Mouse (Mus musculus) liver, embryonic 11.5 days (tissue): ENCODE results near the gene Sec16a. TPM values are rescaled to one million over a fixed set of nuclear protein-coding genes. Genes with fewer than 3 reads are reported as not detected.
"Not testable (repeated sequence)": the region's sequence is repeated elsewhere in the genome, so short reads cannot be mapped to it uniquely, and the experiment has no call there.

ENCODE experiments used
- ATAC-seq: fragments of 200-750 bp; cut with Nextera tagmentation; replicated peaks from 2 replicates; pipeline ENCODE4 v1.8.0; 2017; ENCODE audit warnings: moderate number of reproducible peaks, mild to moderate bottlenecking, moderate TSS enrichment, moderate library complexity; ENCODE audit not compliant: low FRiP score
- DNase-seq: peaks from one replicate; pipeline ENCODE4 v3.0.0-alpha.2; 2017; ENCODE audit warnings: low spot score
- H3K27ac ChIP-seq: fragments of 300-500 bp; sonication (generic); 2 replicates; pipeline ENCODE4 v1.5.1; 2014; ENCODE audit warnings: mild to moderate bottlenecking, low read depth, low read length, control low read depth
- H3K27me3 ChIP-seq: fragments of 300-500 bp; sonication (generic); replicated peaks from 2 replicates; pipeline ENCODE4 v1.6.1; 2014; ENCODE audit warnings: low read length, mixed read lengths; ENCODE audit not compliant: control insufficient read depth, insufficient read depth
- H3K36me3 ChIP-seq: fragments of 300-500 bp; sonication (generic); 2 replicates; pipeline ENCODE4 v1.6.1; 2014; ENCODE audit warnings: mild to moderate bottlenecking, low read length, moderate library complexity, mixed read lengths; ENCODE audit not compliant: control insufficient read depth, insufficient read depth
- H3K4me1 ChIP-seq: fragments of 300-500 bp; sonication (generic); replicated peaks from 2 replicates; pipeline ENCODE4 v1.6.1; 2014; ENCODE audit warnings: low read length, mixed read lengths; ENCODE audit not compliant: control insufficient read depth, insufficient read depth
- H3K4me2 ChIP-seq: fragments of 300-500 bp; sonication (generic); 2 replicates; pipeline ENCODE4 v1.6.1; 2014; ENCODE audit warnings: mild to moderate bottlenecking, control low read depth, moderate library complexity
- H3K4me3 ChIP-seq: fragments of 300-500 bp; sonication (generic); 2 replicates; pipeline ENCODE4 v1.5.1; 2014; ENCODE audit warnings: low read depth, low read length, control low read depth
- H3K9ac ChIP-seq: fragments of 300-500 bp; sonication (generic); 2 replicates; pipeline ENCODE4 v1.6.1; 2014; ENCODE audit warnings: low read depth, low read length, control low read depth
- H3K9me3 ChIP-seq: fragments of 300-500 bp; sonication (generic); 2 replicates; pipeline ENCODE4 v1.6.1; 2016; ENCODE audit warnings: low read length, inconsistent platforms, mixed read lengths; ENCODE audit not compliant: control insufficient read depth
- WGBS: fragments of 180-500 bp; shearing (Covaris S2); extraction: QIAGEN DNeasy Blood & Tissue Kit; methylation state at CpG from one replicate; pipeline ENCODE4 v1.1.7; 2014; 5-methylcytosine and 5-hydroxymethylcytosine counted together
- polyA plus RNA-seq: library from polyadenylated mRNA; unstranded; fragments of >200 nt; fragmentation: Nextera tagmentation; extraction: Ambion mirVana; gene quantifications from 2 replicates; pipeline ENCODE4 v1.2.1, GENCODE M21; 2014

Gene Sec16a
- polyA plus RNA-seq, 1 experiment from 2014 or later, result 33.7 TPM

GRCm38 (mm10) chr2:26391617-26392016, 53.4 kb downstream of the Sec16a start:
- no peaks in the 10 kb centered on the region for H3K27me3 ChIP-seq
- peaks cover 14% of the 10 kb centered on the region for H3K4me1 ChIP-seq
- H3K9me3 ChIP-seq, result no peaks in the 10 kb centered on the region
- no peak overlapping the region for H3K4me3 ChIP-seq
- H3K4me2 ChIP-seq, result no peak overlapping the region
- ATAC-seq (no peak), DNase-seq (no peak)
- H3K36me3 ChIP-seq, result peaks cover 66% of the 10 kb centered on the region
- no peak overlapping the region for H3K9ac ChIP-seq
- WGBS, result 87% methylated on average over 6 of the region's 6 CpGs
- no peak overlapping the region for H3K27ac ChIP-seq

GRCm38 (mm10) chr2:26390954-26391353, 54.1 kb downstream of the Sec16a start:
- Histone ChIP-seq H3K27ac (no peak overlapping the region), H3K9ac (no peak overlapping the region), H3K9me3 (no peaks in the 10 kb centered on the region), H3K4me1 (peaks cover 14% of the 10 kb centered on the region), H3K36me3 (peaks cover 64% of the 10 kb centered on the region), H3K4me3 (0 out of 2 replicates have a peak overlapping the region, but pooled peaks have one; percentile 1), H3K27me3 (no peaks in the 10 kb centered on the region), H3K4me2 (peak overlapping the region; percentile 1; the same call in 1 of the 2 replicates)
- ATAC-seq (no peak), DNase-seq (no peak)
- 72% methylated on average over 3 of the region's 3 CpGs for WGBS

- ATAC-seq (peak; percentile 91), DNase-seq (peak; percentile 88)
- WGBS, result under 1% methylated on average over 60 of the region's 60 CpGs
- Histone ChIP-seq H3K27ac (peak within 1 kb of the TSS; percentile 40), H3K27me3 (no peaks in the 10 kb centered on the region), H3K4me3 (peak within 1 kb of the TSS; percentile 87), H3K36me3 (peaks cover 61% of the 10 kb centered on the region), H3K4me2 (peak within 1 kb of the TSS; percentile 72), H3K9me3 (no peaks in the 10 kb centered on the region), H3K4me1 (peaks cover 14% of the 10 kb centered on the region), H3K9ac (peak within 1 kb of the TSS; percentile 94)
Observed at GRCm38 (mm10) chr2:26389154-26389690, 55.8 kb downstream of the Sec16a start, which contains the start of the genes Entr1 and Pmpca. Entr1 (minus strand) TSS chr2:26389316. Pmpca (plus strand) TSS chr2:26389339.

- DNase-seq, result peak; percentile 70
- WGBS, result under 1% methylated on average over 45 of the region's 45 CpGs
- peak; percentile 66 for ATAC-seq
Observed at GRCm38 (mm10) chr2:26388682-26389153, 56.3 kb downstream of the Sec16a start.

GRCm38 (mm10) chr2:26387713-26388112, 57.3 kb downstream of the Sec16a start:
- H3K27ac ChIP-seq, result no peak overlapping the region
- no peak for DNase-seq
- no peaks in the 10 kb centered on the region for H3K27me3 ChIP-seq
- H3K36me3 ChIP-seq, result peaks cover 56% of the 10 kb centered on the region
- H3K9me3 ChIP-seq, result no peaks in the 10 kb centered on the region
- H3K4me3 ChIP-seq, result peak overlapping the region; percentile 87
- no peak for ATAC-seq
- peak overlapping the region; percentile 94 for H3K9ac ChIP-seq
- H3K4me2 ChIP-seq, result peak overlapping the region; percentile 72
- H3K4me1 ChIP-seq, result peaks cover 14% of the 10 kb centered on the region
- 93% methylated on average over 3 of the region's 3 CpGs for WGBS

More at GRCm38 (mm10) chr2:26388682-26389153, 56.3 kb downstream of the Sec16a start:
- Histone ChIP-seq H3K9ac (peak overlapping the region; percentile 94), H3K4me2 (peak overlapping the region; percentile 72), H3K4me3 (peak overlapping the region; percentile 87), H3K36me3 (peaks cover 60% of the 10 kb centered on the region), H3K27me3 (no peaks in the 10 kb centered on the region), H3K4me1 (peaks cover 14% of the 10 kb centered on the region), H3K9me3 (no peaks in the 10 kb centered on the region), H3K27ac (peak overlapping the region; percentile 40)

- H3K27me3 ChIP-seq, H3K4me1 ChIP-seq, ATAC-seq, H3K9me3 ChIP-seq, H3K27ac ChIP-seq, DNase-seq: not testable (repeated sequence)
- H3K36me3 ChIP-seq, result peaks cover 38% of the 10 kb centered on the region
- H3K4me2 ChIP-seq, result peak overlapping the region; percentile 73
- H3K9ac ChIP-seq, result peak overlapping the region; percentile 69
- H3K4me3 ChIP-seq, result peak overlapping the region; percentile 89
- 27% methylated on average over 6 of the region's 6 CpGs for WGBS
Observed at GRCm38 (mm10) chr2:26380871-26381270, 64.1 kb downstream of the Sec16a start.

- peak; percentile 87 for DNase-seq
- H3K36me3 ChIP-seq, result peaks cover 39% of the 10 kb centered on the region
- peak; percentile 94 for ATAC-seq
- no peaks in the 10 kb centered on the region for H3K9me3 ChIP-seq
- peak within 1 kb of the TSS; percentile 89 for H3K4me3 ChIP-seq
- peak within 1 kb of the TSS; percentile 69 for H3K9ac ChIP-seq
- H3K4me1 ChIP-seq, result peaks cover 3% of the 10 kb centered on the region
- no peaks in the 10 kb centered on the region for H3K27me3 ChIP-seq
- peak within 1 kb of the TSS; percentile 34; the same call in 1 of the 2 replicates for H3K27ac ChIP-seq
- WGBS, result 0% methylated on average over 38 of the region's 38 CpGs
- H3K4me2 ChIP-seq, result peak within 1 kb of the TSS; percentile 73
Observed at GRCm38 (mm10) chr2:26380131-26380771, 64.8 kb downstream of the Sec16a start, which contains the start of gene Snapc4. Snapc4 (minus strand) TSS chr2:26380653.

- WGBS, result 95% methylated on average over 8 of the region's 8 CpGs
- H3K27ac ChIP-seq, result no peak overlapping the region
- H3K4me1 ChIP-seq, result no peaks in the 10 kb centered on the region
- no peak overlapping the region for H3K4me3 ChIP-seq
- DNase-seq (no peak), ATAC-seq (no peak)
- H3K27me3 ChIP-seq, result no peaks in the 10 kb centered on the region
- no peak overlapping the region for H3K9ac ChIP-seq
- H3K4me2 ChIP-seq, result no peak overlapping the region
- no peaks in the 10 kb centered on the region for H3K9me3 ChIP-seq
- H3K36me3 ChIP-seq, result peaks cover 66% of the 10 kb centered on the region
Observed at GRCm38 (mm10) chr2:26372396-26372795, 72.6 kb downstream of the Sec16a start.
